ENCODE assay signal across 29 mouse cellular contexts in genomic region chr9:77347704-77348103, GRCm38 (mm10). TPM values are rescaled to one million over a fixed set of nuclear protein-coding genes. Genes with fewer than 3 reads are reported as not detected.
DNase-seq lines count a peak whose midpoint lies in the region; ATAC-seq lines count a peak whose summit lies in the region.
"Had no signal": no experiment of that assay in that cellular context is flagged by ENCODE, and none has a peak within 500 bp of the region (broad histone marks: within the 10 kb centered on the region; RNA-seq: fewer than 3 reads in every experiment).

No protein-coding gene starts in this region.

- intact Hi-C loops in heart, postnatal 36 days (cut with DNase I), result no loop called here

- H3K9me3 ChIP-seq in heart, embryonic 10.5 days, result no peaks in the 10 kb centered on the region
- no peaks in the 10 kb centered on the region for H3K9me3 ChIP-seq in heart, embryonic 14.5 days (ENCODE audit: control insufficient read depth, low read length)
- H3K9me3 ChIP-seq: forebrain, embryonic 13.5 days; liver, embryonic 12.5 days; megakaryocyte, embryonic 14.5 days; midbrain, embryonic 12.5 days; neural tube, embryonic 13.5 days had no signal

- H3K4me3 ChIP-seq in heart, embryonic 10.5 days, result peak overlapping the region; percentile 56
- H3K4me3 ChIP-seq in heart, embryonic 14.5 days (ENCODE audit: control insufficient read depth in 1 of 2, insufficient read depth in 1 of 2, low read depth in 1 of 2, low read length in 2 of 2), result peak overlapping the region; percentile 51 to 55; a peak in 3 of 4 replicates
- H3K4me3 ChIP-seq: forebrain, embryonic 13.5 days; liver, embryonic 12.5 days; megakaryocyte, embryonic 14.5 days; midbrain, embryonic 12.5 days; myocyte; neural tube, embryonic 13.5 days had no signal

- H3K4me2 ChIP-seq in heart, embryonic 14.5 days (ENCODE audit: low read length), result peak overlapping the region; percentile 71
- H3K4me2 ChIP-seq: forebrain, embryonic 13.5 days; hindbrain, embryonic 14.5 days; liver, embryonic 12.5 days; midbrain, embryonic 12.5 days; neural tube, embryonic 13.5 days had no signal

- no peaks in the 10 kb centered on the region for H3K36me3 ChIP-seq in heart, embryonic 10.5 days
- no peaks in the 10 kb centered on the region for H3K36me3 ChIP-seq in heart, embryonic 14.5 days (ENCODE audit: control insufficient read depth, insufficient read depth, low read length)
- H3K36me3 ChIP-seq: liver, embryonic 12.5 days; midbrain, embryonic 12.5 days; neural tube, embryonic 13.5 days had no signal

- peak overlapping the region; percentile 82 for H3K9ac ChIP-seq in heart, embryonic 14.5 days (ENCODE audit: low read length)
- H3K9ac ChIP-seq: forebrain, embryonic 13.5 days; hindbrain, embryonic 14.5 days; liver, embryonic 12.5 days; liver, postnatal 0 days; midbrain, embryonic 12.5 days; neural tube, embryonic 13.5 days had no signal

- WGBS in heart, embryonic 10.5 days, result 18% methylated on average over 7 of the region's 7 CpGs
- 2% methylated on average over 7 of the region's 7 CpGs for WGBS in heart, embryonic 14.5 days

- peak overlapping the region; percentile 84 for H3K27ac ChIP-seq in heart, embryonic 10.5 days
- H3K27ac ChIP-seq in heart, embryonic 14.5 days (replicated peaks in 1 of 2; ENCODE audit: control insufficient read depth in 1 of 2, insufficient read depth in 1 of 2, low read depth in 2 of 2, low read length in 2 of 2), result peak overlapping the region; percentile 97 to 99
- H3K27ac ChIP-seq: forebrain, embryonic 13.5 days; hindbrain, embryonic 14.5 days; kidney, postnatal 0 days; liver, embryonic 12.5 days; midbrain, embryonic 12.5 days; neural tube, embryonic 13.5 days had no signal

- peak; percentile 53; the same call in 1 of the 2 replicates for ATAC-seq in heart, embryonic 14.5 days (ENCODE audit: insufficient number of reproducible peaks, insufficient read depth, low FRiP score, low read depth)
- ATAC-seq: activated CD4-positive, CD25-positive, alpha-beta regulatory T cell, adult 4 months; forebrain, embryonic 13.5 days; liver, embryonic 12.5 days; liver, postnatal 0 days; lung, postnatal 0 days had no signal

- peaks cover 35% of the 10 kb centered on the region for H3K4me1 ChIP-seq in heart, embryonic 10.5 days
- peaks cover 6 to 13% of the 10 kb centered on the region in 2 experiments; a peak in 3 of 4 replicates for H3K4me1 ChIP-seq in heart, embryonic 14.5 days (ENCODE audit: control insufficient read depth in 2 of 2, insufficient read depth in 2 of 2, low read length in 2 of 2)
- H3K4me1 ChIP-seq: forebrain, embryonic 13.5 days; liver, embryonic 12.5 days; megakaryocyte, embryonic 14.5 days; midbrain, embryonic 12.5 days; neural tube, embryonic 13.5 days had no signal

- H3K27me3 ChIP-seq in heart, embryonic 10.5 days (ENCODE audit: insufficient read depth, poor library complexity, severe bottlenecking), result no peaks in the 10 kb centered on the region
- no peaks in the 10 kb centered on the region for H3K27me3 ChIP-seq in heart, embryonic 14.5 days (ENCODE audit: control insufficient read depth, insufficient read depth, low read length)
- H3K27me3 ChIP-seq: forebrain, embryonic 13.5 days; liver, embryonic 12.5 days; megakaryocyte, embryonic 14.5 days; midbrain, embryonic 12.5 days; neural tube, embryonic 13.5 days had no signal

- peak; percentile 38 to 56 for DNase-seq in heart, adult 18-20 months
- no peak for DNase-seq in heart, postnatal 36 days
- no peak for DNase-seq in heart, embryonic 10.5 days (ENCODE audit: low spot score)
- DNase-seq in heart, postnatal 4 days, result peak; percentile 18
- no peak for DNase-seq in kidney, adult 18-20 months
- no peak for DNase-seq in adrenal gland, adult (ENCODE audit: inconsistent age in 2 of 2, low spot score in 1 of 2)
- DNase-seq: adrenal gland, adult 8-10 months; cerebellum, adult 9-10 months; cerebellum, postnatal 36 days; kidney, adult 2 months; layer of hippocampus, postnatal 36 days; left cerebral cortex, postnatal 4 days; liver, postnatal 0 days; lung, postnatal 4 days; right cerebral cortex, postnatal 4 days; thymus, adult 2 months; thymus, postnatal 36 days had no signal

RNA-seq across cellular contexts. Expression of gene Mlip, which starts 5.1 kb away (rescaled TPM):
- total RNA-seq in heart, adult 18-20 months (2021), result 100 to 1,000 TPM; 154 to 164 TPM
- total RNA-seq in heart, postnatal 36 days (2021), result 100 to 1,000 TPM; 151 to 152 TPM
- 38.6 and 68.6 TPM in 2 replicates for polyA plus RNA-seq in heart, embryonic 10.5 days (2016; fragmentation: Nextera tagmentation; extraction: Ambion mirVana)
- polyA plus RNA-seq in heart, embryonic 14.5 days (2014; fragmentation: Nextera tagmentation; extraction: Ambion mirVana), result 109 and 113 TPM in 2 replicates
- total RNA-seq in heart, postnatal 4 days (2021), result 100 to 1,000 TPM; 159 to 165 TPM
- total RNA-seq: granulocyte monocyte progenitor cell, adult 5-6 weeks had no signal
- polyA plus RNA-seq: liver, embryonic 12.5 days; liver, postnatal 0 days had no signal

Comparison
In these comparisons a context has a peak if more than half of its experiments do, and no peak if none do; other contexts are left out.
1. DNase-seq: peak in heart, adult 18-20 months (2 of 2) and heart, postnatal 4 days (single experiment); none in heart, postnatal 36 days (0 of 2), heart, embryonic 10.5 days (single experiment), kidney, adult 18-20 months (single experiment) and adrenal gland, adult (0 of 2).